Mouse (Mus musculus): ENCODE results near the gene Trnt1.

The Trnt1 gene

DNA sequence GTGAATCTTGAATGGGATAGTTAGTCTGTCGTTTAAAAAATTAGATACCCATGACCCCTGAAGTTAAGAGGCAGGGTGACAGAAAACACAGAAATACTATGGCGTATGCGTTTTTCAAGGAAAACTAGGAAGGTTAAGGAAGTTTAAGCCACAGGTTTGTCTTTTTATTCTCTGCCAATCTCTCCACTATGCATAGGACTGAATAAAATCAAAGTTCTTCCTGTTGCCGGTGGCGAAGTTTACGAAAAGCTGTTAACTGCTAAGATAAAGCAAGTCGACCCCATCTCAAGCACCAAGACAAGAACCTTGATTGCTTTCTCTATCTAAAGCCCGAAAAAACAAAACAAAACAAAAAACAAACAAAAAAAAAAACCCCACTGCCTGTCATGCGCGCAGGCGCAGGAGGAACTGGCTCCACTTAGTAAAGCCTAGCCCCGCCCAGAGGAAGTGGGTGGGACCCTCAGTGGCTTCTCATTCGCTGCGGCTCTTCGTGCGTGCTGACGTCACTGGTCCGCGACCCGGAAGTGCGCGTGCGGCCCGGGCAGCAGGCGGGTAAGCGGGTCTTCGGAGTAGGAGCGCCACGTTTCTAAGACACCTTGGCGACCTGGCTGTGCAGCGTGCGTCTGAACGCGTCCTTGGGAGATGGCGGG lies at the start of gene Trnt1:
TSS of gene Trnt1 (plus strand) at position 481 of the 650 bp plus-strand sequence.
- peak; percentile 98 for DNase-seq

DNA sequence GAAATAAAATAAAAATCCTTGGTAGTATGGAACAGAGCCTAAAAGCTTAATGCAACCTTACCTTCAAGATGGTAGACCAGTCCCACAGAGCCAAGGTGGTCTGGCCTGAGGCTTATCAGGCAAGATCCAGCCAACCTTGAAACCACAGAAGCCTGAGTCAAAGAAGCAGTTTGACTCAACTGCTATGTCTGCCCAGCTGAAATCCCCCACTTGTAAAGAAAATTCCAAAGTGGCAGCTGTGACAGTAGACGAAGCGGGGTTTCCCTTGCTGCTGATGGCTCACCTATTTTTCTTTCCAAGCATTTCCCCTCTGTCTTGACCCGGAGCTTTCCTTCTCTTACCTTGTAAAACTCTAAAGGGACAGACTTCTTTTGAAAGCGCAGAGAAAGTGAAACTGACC lies 43.3 kb upstream of the Trnt1 start:
- no peak for DNase-seq

DNA sequence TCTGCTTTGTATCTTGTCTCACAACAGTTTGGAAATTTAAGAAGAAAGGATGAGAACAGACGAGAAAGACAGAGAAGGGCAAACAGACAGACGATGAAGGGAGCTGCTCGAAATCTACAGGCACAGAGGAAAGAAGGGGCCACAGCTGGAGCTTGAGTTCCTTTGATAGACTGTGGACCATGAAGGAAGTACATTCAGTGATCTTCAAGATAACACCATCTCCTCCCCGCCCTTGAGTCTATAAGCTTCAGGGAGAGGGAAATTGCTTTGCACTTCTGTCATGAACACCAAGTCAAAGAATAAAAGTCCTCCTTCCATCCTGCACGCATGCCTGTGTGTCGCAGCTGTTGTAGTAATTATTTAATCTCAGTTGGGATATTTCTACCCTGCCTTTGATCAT lies 42.8 kb upstream of the Trnt1 start:
- DNase-seq: no peak

DNA sequence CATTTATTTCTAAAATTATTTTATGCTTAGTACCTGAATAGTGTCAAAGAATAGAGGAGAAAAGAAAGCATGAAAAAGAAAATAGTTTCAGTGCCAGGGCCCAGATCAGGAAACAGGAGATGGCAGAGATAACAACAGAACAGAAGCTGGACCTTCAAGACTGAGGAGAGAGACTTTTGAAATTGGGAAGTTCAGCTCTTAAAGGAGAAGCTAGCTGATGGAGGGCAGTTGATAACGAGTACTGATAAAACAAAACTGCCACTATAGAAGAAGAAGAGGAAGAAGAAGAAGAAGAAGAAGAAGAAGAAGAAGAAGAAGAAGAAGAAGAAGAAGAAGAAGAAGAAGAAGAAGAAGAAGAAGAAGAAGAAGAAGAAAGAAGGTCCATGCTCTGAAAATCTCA lies 41.2 kb upstream of the Trnt1 start:
- DNase-seq: no peak

DNA sequence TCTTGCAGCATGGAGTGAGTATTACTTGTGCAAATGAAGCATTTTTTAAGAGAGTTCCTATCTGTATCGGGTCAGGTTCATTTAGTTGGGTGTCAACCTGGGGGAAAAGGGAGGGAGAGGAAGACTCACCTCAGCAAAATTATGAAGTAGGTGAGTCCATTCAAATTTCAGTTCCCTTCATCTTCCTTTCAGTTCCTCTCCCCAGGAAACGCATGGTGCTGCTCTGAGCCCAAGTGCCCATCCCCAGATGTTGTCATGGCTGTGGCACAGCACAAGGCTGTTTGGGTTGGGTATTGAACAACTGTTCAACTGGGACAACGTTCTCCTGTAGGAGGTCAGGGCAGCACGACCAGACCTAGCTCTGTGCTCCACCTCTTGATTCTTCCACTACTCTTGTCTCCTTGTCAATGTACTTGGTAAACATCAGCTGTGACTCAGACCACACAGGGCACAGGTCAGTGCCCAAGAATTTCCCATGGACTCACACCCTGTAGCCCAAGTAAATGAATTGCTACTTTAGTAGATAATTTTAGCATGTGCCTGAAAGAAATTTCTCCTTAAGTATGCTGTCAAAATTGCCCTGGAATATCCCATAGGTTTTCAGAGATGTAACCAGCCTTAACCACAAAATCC lies 39.1 kb upstream of the Trnt1 start:
- no peak for DNase-seq

DNA sequence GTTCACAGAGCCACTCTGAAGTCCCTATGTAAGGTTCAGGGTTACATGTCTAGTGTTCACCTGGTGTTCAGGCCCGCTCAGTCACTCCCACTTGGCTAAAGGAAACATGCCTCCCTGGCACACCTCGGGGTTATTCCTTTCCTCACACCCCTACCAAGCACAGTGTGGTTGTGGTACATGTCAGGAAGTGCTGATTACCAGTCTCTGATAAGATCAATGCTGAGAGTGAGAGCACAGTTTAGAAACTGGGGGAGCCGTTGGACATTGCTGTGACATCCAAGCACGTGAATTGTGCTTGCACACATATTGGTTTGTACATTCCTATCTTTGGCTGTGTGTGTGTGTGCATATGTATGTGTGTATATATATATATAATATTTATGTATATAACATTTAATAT lies 36.4 kb upstream of the Trnt1 start:
- DNase-seq: no peak

DNA sequence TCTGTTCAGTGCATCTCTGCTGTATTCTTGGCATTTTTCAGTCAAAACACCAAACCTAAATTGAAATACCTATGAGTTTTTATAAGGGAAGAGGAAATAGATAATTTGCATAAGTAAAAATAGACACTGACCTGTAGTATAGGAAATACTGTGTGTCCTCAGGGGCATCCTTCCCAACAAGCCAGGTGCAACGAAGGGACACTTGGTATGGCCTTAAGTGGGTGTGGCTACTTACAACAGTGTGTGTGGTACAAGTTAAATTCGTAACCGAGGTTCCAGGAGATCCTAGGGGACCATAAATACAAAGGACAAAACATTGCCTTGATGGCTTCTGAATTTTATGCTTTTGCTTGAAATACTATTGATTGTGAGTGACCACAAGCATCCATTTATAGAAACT lies 30.7 kb upstream of the Trnt1 start:
- no peak for DNase-seq

DNA sequence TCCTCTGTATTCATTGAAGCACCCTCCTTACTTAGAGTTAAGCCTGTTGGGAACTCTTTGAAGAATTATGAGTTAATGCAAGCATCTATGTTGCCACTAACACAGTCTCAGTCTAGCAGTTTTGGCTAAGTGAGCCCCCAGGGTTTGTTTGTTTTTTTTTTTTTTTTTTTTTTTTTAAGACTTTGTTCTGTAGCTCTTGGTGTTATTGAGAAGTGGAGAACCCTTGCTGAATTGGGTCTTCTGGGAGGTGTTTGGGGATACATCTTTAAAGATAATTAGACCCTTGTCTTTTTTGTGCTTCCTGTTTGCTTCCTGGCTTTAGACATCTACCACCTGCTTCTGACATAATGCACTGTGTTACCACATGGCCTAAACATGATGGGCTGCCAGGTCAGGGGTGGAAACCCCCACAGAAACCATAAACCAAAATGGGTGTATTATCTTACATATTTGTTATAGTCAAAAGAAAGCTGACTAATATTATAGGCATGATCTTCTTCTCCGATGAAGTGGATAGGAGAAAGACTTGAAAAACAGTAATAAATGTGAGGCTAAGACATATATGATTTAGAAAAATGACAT lies 28.6 kb upstream of the Trnt1 start:
- DNase-seq: no peak

DNA sequence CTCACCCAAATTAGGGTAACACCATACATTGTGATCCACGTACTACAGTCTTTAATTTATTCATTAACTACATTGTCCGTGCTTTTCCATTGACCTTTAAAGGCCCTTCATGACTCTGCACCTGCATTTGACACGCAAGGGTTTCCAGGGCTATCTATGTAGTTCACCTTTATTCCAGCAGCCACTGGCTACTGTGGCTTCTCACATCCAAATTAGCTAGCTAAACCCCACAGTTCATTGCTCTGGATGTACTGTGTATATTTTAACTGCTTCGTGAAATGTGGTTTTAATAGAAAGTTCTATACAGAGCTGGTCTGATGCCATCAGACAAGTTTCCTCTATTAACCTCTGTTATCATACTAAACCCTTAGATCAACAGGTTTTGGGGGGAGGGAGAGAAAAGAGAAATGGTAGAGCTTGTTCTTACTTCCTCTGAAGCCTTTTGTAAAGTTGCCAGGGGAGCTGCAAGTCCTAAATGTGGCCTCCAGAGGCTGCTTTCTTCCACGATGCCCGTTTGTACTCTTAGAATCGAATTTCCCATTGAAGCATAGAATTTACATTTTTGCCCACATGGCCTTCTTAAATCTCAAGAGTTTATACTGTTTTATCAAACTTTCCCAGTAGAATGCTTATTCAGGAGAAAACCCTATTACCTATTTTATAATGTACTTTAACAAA lies 25.2 kb upstream of the Trnt1 start:
- no peak for DNase-seq

DNA sequence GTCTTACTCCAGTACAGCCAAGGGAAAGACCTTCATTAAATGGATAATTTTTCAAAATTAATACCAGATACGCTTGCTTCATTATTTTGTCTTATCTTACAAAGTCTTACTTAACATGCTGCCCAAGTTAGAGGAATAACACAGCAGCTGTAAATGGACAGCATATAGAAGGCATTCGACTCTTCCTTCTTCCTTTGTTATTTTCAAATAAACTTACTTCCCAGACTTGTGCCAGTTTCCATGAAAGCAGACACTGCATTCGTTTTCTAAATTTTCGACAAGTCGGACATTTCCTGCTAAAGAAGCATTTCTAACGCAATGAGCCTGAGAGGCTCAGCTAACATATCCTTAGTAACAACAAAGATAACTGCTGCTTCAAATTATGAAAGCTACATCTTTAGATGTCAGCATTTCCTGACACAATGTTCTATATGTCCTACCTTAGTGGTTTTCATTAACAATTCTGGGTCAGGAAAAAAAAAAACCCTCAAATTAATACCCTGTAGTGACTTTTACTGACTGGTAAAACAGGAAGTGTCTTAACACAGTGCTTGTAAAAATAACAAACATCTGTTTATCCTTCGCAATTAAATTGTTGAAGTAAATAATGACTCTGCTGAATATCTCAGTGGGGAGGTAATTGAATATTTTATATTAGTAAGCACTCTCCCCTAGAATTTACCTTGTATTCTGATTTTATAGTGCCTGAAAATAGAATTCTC lies 23.1 kb upstream of the Trnt1 start:
- no peak for DNase-seq

DNA sequence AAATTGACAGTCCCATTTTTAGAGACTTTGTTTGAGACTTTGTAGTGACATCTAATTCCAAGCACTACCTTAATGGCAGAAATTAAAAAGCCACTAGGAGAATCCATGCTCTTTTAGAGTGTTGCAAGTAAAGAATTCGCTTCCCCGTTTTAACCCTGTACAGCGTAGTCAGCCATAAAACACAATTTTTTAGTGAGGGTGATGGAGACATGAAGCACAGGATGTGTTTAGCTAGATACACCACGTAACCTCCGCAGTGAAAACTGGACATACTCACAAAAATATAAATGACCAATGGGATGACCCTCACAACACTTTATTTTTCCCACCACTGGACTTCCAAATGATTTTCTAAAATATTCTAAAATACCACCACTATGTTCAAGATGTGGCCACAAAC lies 21.7 kb upstream of the Trnt1 start:
- no peak for DNase-seq

DNA sequence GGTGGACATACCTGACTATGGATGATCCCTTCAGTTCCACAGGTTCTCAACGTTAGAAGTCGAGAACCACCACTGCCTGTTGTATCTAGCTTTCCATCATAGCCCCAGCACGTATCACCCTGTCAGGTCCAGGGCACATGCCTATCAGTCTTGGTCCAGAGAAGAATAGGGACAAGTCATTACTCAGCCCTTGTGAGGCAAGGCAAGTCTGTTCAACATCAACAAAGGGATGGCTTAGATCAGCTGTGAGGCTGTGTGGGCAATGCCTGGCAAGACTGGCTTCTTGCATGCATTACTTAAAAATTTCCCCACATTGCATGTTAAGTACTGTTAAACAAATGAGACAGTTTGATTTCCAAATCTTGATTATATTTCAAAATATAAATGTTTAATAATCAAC lies 21.1 kb upstream of the Trnt1 start:
- DNase-seq: no peak

DNA sequence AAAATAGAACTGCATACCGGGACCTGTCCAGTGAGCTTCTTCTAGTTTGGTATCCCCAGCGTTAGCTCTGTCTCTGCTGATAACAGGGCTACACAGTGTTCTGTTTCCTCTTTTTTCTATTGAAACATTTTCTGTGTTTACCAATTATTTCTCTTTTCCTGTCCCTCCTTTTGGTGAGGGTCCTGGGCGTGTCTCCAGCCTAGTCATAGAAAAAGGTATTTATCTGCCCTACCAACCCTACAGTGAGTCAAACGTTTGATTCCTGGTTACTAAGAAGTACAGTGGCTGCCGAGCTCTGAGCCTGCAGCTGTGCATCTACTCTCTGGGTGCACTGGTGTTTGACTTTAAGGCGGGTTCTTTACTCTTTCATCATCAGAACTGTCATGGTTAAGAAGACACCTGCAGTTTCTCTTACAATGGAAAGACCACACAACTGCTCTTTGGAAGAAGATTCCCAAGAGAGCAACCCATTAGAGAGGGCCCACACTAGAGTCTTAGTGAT lies 20.0 kb upstream of the Trnt1 start, which contains the start of gene Il5ra:
TSS of gene Il5ra (minus strand) at position 151 of the 502 bp plus-strand sequence.
- DNase-seq: no peak

DNA sequence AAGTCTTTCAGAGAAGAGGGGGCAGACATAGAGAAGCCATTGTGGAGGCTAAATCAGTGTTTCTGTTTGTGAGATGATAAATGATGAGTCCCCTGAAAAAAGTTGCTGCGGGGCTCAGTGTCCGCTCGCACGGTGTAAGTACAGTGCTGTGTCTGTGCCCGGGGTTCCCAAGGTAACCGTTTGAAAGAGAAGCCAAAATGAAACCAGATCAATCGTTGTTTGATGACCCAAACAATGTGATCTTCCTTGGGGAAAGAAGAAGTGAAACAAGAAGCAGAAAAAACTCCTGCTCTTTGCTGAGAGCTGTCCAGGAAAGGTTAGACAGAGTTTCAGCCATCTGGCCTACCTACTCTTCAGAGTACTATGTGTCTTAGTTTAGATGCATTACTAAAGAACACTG lies 18.6 kb upstream of the Trnt1 start:
- no peak for DNase-seq

DNA sequence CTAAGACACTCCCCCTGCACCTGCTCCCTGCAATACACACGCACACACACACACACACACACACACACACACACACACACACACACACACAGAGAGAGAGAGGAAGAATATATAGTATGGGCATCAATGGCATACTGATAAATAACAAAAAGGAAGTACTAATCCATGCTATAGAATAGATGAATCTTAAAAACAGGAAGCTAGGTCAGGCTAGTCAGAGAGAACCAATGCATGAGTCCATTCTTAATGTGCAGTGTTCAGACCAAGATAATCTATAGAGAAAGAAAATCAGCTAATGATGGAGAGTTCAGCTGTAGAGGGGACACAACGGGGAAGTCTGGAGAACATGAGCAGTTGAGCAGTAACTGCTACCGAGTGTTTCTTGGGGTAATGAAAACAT lies 10.6 kb upstream of the Trnt1 start:
- no peak for DNase-seq

DNA sequence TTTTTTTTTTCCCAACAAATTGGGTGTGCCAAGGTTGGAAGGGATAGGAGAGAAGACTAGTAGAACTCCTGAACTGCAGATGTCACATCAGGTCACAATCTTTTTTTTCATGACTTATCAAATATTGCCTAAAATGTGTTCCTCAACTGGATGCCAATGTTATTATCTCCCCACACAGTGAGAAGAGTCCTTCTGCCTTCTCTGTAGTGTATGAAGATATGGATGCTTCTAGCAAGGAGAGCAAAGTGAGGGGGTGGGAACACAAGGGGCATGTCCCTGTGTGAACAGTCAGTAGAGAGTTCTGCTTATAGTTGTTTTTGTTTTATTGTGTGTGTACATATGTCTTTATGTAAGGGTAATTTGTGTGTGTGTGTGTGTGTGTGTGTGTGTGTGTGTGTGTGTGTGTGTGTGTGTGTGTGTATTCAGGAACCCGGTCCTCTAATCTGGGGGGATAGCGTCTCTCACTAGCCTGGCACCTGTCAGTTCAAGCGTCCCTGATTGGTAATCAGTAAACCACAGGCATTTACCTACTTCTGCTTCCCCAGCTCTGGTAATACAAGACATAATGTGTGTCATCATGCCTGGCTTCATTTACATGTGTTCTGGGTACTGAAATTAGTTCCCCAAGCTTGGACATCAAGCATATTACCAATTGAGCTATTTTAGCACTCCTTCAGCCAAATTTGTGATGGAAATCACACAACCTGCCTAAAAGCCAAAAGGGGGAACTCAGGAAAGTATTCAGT lies 8.3 kb upstream of the Trnt1 start:
- DNase-seq: no peak

DNA sequence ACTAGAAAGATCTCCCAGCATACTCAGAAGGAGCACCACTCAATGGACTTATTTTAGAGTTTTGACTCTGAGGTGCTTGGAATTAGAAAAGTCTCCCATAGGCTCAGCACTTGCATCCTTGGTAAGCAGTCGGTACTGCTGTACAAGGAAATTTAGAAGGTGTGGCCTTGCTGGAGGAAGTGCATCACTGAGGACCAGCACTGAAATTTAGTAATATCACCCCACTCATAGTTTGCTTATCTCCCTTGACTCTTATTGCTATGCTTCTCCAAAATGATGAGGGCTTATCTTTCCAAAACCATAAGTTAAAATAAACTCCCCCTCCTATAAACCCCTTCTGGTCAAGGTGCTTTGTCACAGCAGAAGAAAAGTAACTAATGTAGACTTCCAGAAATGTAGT lies 7.4 kb upstream of the Trnt1 start:
- no peak for DNase-seq

DNA sequence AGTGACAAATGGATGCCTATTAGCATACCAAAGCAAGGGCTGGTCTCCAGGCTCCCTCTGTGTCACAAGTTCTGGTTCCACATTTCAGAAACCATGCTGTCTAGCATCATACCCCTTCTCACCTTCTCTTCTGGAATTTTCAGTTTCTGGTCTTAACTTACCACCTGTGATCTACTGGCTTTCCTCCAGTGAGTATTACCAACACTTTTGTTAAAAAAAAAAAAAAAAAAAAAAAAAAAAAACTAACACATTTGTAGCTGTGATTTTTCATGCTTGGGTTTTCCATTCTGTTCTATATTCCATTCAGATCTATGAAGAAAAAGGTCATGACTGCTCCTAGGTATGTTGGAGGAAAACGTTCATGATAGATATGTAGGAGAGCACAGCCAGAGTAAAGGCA lies 3.0 kb upstream of the Trnt1 start:
- DNase-seq: no peak

DNA sequence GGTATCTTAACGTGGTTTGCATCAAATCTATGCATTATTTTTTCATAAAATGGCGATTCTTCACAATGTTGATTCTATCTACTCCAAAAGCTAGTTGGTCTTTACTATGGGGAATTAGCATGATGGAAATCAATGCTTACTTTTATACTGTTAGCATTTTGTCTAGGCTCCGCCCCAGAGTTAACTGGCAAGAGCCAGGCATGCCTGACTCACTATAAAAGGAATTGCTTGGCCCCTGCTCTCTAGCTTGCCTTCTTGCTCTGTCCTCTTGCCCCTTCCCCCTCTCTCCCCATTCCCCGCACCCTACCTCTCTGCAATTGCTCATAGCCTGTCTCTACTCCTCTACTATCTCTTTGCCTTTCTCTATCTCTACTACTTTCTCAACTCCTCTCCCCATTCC lies 2.1 kb upstream of the Trnt1 start:
- DNase-seq: no peak

DNA sequence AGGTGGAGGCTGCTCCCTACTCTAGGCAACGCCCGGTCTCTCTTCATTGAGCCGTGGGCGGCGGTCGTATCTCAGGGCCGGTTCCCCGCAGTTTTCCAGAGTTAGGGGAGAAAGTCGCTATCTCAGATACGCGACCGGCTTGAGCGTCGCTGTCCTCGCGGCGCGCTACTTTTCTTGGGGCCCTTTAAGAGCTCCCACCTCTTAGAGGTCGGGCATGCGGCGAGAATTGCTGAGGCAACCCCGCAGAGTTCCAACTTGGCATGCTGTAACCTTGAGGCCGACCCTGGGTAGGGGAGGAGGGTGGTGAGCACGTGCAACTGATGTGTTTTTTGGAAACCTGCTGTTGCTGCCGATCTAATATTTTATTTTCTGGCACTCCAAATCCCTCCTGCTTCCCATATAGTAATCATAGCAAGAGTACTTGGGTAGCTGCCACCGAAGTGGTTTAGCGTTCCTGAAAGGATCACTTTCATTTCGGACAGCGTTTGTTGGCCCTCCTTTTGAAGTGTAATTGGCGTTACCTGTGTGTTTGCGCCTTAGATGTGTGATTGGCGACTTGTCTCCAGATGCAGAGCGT lies 458 bp downstream of the Trnt1 start:
- no peak for DNase-seq

DNA sequence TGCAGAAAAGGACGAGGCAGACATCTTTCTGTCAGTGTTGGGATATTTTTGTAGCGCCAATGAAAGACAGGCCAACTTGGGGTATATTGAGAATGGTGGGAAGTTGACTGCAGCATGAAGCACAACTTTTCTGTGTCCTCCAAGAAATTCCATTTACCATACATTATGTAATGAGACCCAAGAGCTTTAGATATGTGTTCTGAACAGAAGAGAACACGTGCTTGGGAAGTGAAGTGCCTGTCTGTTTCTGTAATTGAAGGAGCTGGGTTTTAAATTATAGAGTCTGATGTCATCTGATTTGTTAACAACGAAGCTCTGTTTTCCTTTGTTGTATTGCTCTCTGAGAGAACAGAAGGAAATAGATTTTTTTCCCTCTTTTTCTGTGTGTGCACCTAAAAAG lies 1.1 kb downstream of the Trnt1 start:
- no peak for DNase-seq

DNA sequence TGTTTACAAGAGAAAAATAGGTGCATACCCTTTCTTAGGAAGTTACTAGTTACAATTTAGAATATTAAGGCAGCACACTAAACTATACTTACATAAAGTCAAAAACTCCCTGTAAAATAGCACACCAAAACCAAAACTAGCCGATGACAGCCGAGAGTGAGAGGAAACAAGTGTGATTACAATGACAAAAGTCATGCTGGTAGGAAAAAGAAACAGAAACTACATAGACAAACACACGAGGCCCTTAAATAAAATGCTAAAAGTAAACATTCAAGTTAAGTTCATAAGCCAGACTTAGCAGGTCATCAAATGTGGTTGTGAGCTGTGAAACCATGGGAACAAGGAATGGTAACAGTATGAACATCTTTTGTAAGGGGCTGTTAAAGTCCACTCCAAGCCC lies 18.2 kb downstream of the Trnt1 start:
- DNase-seq: no peak

Data from right cerebral cortex, postnatal 14 days (tissue).